Mouse (Mus musculus): ENCODE data around the gene D630039A03Rik. TPM values are rescaled to one million over a fixed set of nuclear protein-coding genes. Genes with fewer than 3 reads are reported as not detected.
"Not testable (repeated sequence)": the region's sequence is repeated elsewhere in the genome, so short reads cannot be mapped to it uniquely, and the experiment has no call there.

Gene D630039A03Rik
- polyA plus RNA-seq, 1 experiment, result 0.19 TPM

DNA sequence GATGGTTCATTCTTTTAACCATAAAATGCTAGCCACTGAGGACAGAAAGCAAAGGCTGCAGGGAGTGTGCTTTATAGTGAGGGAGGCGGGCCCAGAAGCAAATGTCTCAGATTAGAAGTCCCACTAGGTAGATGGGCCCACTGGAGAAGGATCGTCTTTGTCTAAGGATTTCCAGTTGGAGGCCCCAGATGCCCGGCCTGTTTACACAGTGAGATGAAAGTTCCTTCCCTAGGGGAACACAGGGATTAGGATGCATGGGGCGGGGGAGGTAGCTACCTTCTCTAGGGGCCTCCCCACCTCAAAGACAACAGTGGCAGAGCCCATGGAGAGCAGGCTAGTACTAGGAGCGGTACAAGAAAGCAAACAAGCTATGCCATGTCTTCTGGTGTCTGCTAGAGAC, 21.0 kb downstream of the D630039A03Rik start:
- Histone ChIP-seq H3K36me3 (ENCODE audit: control insufficient read depth, insufficient read depth, low read length) (no peaks in the 10 kb centered on the region; the same call in 1 of the 2 replicates), H3K27me3 (ENCODE audit: control insufficient read depth, insufficient read depth, low read length) (no peaks in the 10 kb centered on the region), H3K4me3 (ENCODE audit: extremely low read depth, insufficient read depth, insufficient read length) (no peak overlapping the region), H3K4me1 (ENCODE audit: control insufficient read depth, insufficient read depth, insufficient read length) (peaks cover 2% of the 10 kb centered on the region; the same call in 1 of the 2 replicates), H3K27ac (ENCODE audit: insufficient read depth, low read length) (no peak overlapping the region)
- TF ChIP-seq POLR2A (IDR thresholded peaks at IDR 0.05; ENCODE audit: low read depth, low read length) (no peak), CTCF (IDR thresholded peaks at IDR 0.05; ENCODE audit: extremely low read depth, insufficient read depth, insufficient read length, insufficient replicate concordance) (no peak)
- no peak for DNase-seq (ENCODE audit: low read depth in 1 of 2, low spot score in 2 of 2)
- 84% methylated on average over 5 of the region's 5 CpGs for WGBS

DNA sequence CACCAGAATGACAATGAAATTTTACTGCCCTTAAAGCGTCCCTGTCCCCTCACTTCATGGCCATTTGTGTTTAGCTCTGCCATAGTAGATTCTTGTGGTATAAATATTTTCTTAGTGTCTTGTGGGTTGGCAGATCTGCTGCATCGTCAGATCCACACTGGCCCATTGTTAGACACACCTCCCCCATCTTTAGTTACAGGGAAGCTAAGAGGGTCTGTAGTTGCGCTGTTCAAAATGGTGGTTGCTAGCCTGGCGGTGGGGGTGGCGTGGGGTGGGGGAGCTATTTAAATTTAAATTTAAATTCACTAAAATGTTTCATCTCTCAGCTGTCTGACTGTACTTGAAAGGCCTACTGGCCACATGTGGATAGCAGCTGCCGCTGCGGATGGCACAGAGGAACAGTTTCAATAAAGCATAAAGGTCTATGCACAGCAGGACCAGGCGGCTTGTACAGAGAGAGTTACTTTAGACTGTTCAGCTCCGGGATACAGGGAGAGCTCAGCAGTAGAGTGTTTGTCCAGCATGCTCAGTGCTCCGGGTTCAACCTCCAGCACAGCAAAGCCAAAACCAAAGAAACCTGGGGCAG, 24.0 kb downstream of the D630039A03Rik start:
- DNase-seq (ENCODE audit: low read depth in 1 of 2, low spot score in 2 of 2), result no peak
- TF ChIP-seq POLR2A (IDR thresholded peaks at IDR 0.05; ENCODE audit: low read depth, low read length) (no peak), CTCF (IDR thresholded peaks at IDR 0.05; ENCODE audit: extremely low read depth, insufficient read depth, insufficient read length, insufficient replicate concordance) (no peak)
- 89% methylated on average over 10 of the region's 10 CpGs for WGBS
- Histone ChIP-seq H3K36me3 (ENCODE audit: control insufficient read depth, insufficient read depth, low read length) (no peaks in the 10 kb centered on the region; the same call in 1 of the 2 replicates), H3K27ac (ENCODE audit: insufficient read depth, low read length) (no peak overlapping the region), H3K4me3 (ENCODE audit: extremely low read depth, insufficient read depth, insufficient read length) (no peak overlapping the region), H3K27me3 (ENCODE audit: control insufficient read depth, insufficient read depth, low read length) (no peaks in the 10 kb centered on the region), H3K4me1 (ENCODE audit: control insufficient read depth, insufficient read depth, insufficient read length) (peaks cover under 1% of the 10 kb centered on the region; the same call in 1 of the 2 replicates)

GRCm38 (mm10) chr4:57889773-57890172, 26.3 kb downstream of the D630039A03Rik start:
- TF ChIP-seq POLR2A (IDR thresholded peaks at IDR 0.05; ENCODE audit: low read depth, low read length), result no peak
- no peak for TF ChIP-seq CTCF (IDR thresholded peaks at IDR 0.05; ENCODE audit: extremely low read depth, insufficient read depth, insufficient read length, insufficient replicate concordance)
- 91% methylated on average over 8 of the region's 8 CpGs for WGBS
- no peaks in the 10 kb centered on the region for H3K27me3 ChIP-seq (ENCODE audit: control insufficient read depth, insufficient read depth, low read length)

DNA sequence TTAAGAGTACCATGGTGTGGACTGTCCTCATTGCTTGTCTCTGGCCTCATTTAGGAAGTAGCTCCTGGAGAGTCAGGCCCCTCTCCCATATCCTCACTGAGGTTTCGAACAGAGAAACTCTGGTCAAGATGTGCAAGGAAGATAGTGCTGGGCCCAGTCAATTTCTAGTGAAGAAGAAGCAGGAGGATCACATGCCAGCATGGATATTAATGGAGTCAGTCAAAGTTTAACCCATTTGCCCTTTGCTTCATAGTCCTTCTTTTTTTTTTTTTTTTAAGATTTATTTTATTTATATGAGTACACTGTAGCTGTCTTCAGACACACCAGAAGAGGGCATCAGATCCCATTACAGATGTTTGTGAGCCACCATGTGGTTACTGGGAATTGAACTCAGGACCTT, 27.1 kb downstream of the D630039A03Rik start:
- H3K4me3 ChIP-seq (ENCODE audit: extremely low read depth, insufficient read depth, insufficient read length); H3K4me1 ChIP-seq (ENCODE audit: control insufficient read depth, insufficient read depth, insufficient read length); H3K36me3 ChIP-seq (ENCODE audit: control insufficient read depth, insufficient read depth, low read length); H3K27me3 ChIP-seq (ENCODE audit: control insufficient read depth, insufficient read depth, low read length); H3K27ac ChIP-seq (ENCODE audit: insufficient read depth, low read length); DNase-seq (ENCODE audit: low read depth in 1 of 2, low spot score in 2 of 2): not testable (repeated sequence)
- 76% methylated on average over 1 of the region's 1 CpGs for WGBS

More at GRCm38 (mm10) chr4:57889773-57890172, 26.3 kb downstream of the D630039A03Rik start:
- Histone ChIP-seq H3K36me3 (ENCODE audit: control insufficient read depth, insufficient read depth, low read length) (no peaks in the 10 kb centered on the region; the same call in 1 of the 2 replicates), H3K4me1 (ENCODE audit: control insufficient read depth, insufficient read depth, insufficient read length) (peaks cover 2% of the 10 kb centered on the region; the same call in 1 of the 2 replicates), H3K4me3 (ENCODE audit: extremely low read depth, insufficient read depth, insufficient read length) (no peak overlapping the region), H3K27ac (ENCODE audit: insufficient read depth, low read length) (no peak overlapping the region)
- no peak for DNase-seq (ENCODE audit: low read depth in 1 of 2, low spot score in 2 of 2)

DNA sequence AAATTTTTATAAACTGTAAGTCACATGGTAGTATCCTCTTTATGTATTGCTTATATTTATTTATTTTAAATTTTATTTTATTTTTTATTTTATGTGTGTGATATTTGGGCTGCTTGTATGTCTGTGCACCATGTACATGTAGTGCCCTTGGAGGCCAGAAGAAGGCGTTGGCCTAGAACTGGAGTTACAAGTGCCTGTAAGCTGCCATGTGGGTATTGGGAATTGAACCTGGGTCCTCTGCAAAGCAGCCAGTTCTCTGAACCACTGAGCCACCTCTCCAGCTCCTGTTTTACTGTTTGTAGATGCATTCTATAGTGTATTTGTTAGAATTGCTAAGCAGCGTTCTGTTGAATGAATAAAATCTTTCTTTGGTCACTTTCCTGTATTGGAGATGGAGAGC, 27.9 kb downstream of the D630039A03Rik start:
- H3K4me3 ChIP-seq (ENCODE audit: extremely low read depth, insufficient read depth, insufficient read length), result no peak overlapping the region
- DNase-seq (ENCODE audit: low read depth in 1 of 2, low spot score in 2 of 2), result no peak
- WGBS, result 91% methylated on average over 2 of the region's 2 CpGs
- no peaks in the 10 kb centered on the region; the same call in 1 of the 2 replicates for H3K36me3 ChIP-seq (ENCODE audit: control insufficient read depth, insufficient read depth, low read length)
- H3K4me1 ChIP-seq (ENCODE audit: control insufficient read depth, insufficient read depth, insufficient read length), result peaks cover 13% of the 10 kb centered on the region; the same call in 1 of the 2 replicates
- no peaks in the 10 kb centered on the region for H3K27me3 ChIP-seq (ENCODE audit: control insufficient read depth, insufficient read depth, low read length)
- no peak overlapping the region for H3K27ac ChIP-seq (ENCODE audit: insufficient read depth, low read length)
- no peak for TF ChIP-seq CTCF (IDR thresholded peaks at IDR 0.05; ENCODE audit: extremely low read depth, insufficient read depth, insufficient read length, insufficient replicate concordance)
- TF ChIP-seq POLR2A (IDR thresholded peaks at IDR 0.05; ENCODE audit: low read depth, low read length), result no peak

- Histone ChIP-seq H3K27me3 (ENCODE audit: control insufficient read depth, insufficient read depth, low read length) (no peaks in the 10 kb centered on the region), H3K36me3 (ENCODE audit: control insufficient read depth, insufficient read depth, low read length) (no peaks in the 10 kb centered on the region), H3K4me3 (ENCODE audit: extremely low read depth, insufficient read depth, insufficient read length) (no peak overlapping the region), H3K27ac (ENCODE audit: insufficient read depth, low read length) (no peak overlapping the region), H3K4me1 (ENCODE audit: control insufficient read depth, insufficient read depth, insufficient read length) (peaks cover 15% of the 10 kb centered on the region; the same call in 1 of the 2 replicates)
- WGBS, result 97% methylated on average over 3 of the region's 3 CpGs
- no peak for TF ChIP-seq CTCF (IDR thresholded peaks at IDR 0.05; ENCODE audit: extremely low read depth, insufficient read depth, insufficient read length, insufficient replicate concordance)
- TF ChIP-seq POLR2A (IDR thresholded peaks at IDR 0.05; ENCODE audit: low read depth, low read length), result no peak
- no peak for DNase-seq (ENCODE audit: low read depth in 1 of 2, low spot score in 2 of 2)
Measured at GRCm38 (mm10) chr4:57886888-57887230, 29.2 kb downstream of the D630039A03Rik start.

DNA sequence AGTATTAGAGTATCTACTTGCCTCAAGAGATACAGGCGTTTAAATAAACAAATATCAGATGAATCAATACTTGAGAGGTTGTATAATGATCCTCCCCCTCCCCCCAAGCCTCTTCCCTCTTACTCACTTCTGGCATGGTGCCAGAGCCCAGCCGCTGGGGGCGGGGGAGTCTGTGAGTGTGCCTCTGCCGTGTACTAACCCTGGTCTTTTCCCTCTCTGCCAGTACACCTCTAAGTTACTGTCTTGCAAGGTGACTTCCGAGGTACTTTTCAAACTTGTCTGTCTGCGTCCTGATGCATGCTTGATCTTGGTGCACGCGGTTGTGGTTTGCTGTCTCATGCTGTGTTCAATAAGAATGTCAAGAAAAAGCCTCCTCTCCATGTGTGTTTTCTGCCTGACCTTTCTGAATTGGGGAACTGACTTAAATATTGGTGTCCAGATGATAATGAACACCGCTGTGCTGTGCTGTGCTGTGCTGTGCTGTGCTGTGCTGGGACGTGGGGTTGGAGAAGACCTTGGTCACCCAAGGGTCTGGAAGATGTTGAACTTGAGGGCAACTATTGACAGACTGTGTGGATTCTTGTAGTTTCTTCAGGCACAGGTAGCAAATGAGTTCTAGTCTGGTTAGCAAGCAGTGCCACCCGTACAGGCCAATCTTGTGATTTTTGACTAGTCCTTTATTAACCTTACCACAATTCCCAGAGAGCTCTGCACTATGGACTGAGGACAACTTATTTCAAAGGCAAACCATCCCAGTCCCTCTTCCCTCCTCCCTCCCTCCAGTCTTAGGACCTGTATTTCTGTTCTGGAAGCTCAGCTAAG, 29.8 kb downstream of the D630039A03Rik start:
- 33% methylated on average over 11 of the region's 11 CpGs for WGBS
- Histone ChIP-seq H3K4me1 (ENCODE audit: control insufficient read depth, insufficient read depth, insufficient read length) (peaks cover 15% of the 10 kb centered on the region; the same call in 1 of the 2 replicates), H3K27ac (ENCODE audit: insufficient read depth, low read length) (no peak overlapping the region), H3K27me3 (ENCODE audit: control insufficient read depth, insufficient read depth, low read length) (no peaks in the 10 kb centered on the region), H3K4me3 (ENCODE audit: extremely low read depth, insufficient read depth, insufficient read length) (no peak overlapping the region), H3K36me3 (ENCODE audit: control insufficient read depth, insufficient read depth, low read length) (no peaks in the 10 kb centered on the region)
- no peak for DNase-seq (ENCODE audit: low read depth in 1 of 2, low spot score in 2 of 2)
- no peak for TF ChIP-seq CTCF (IDR thresholded peaks at IDR 0.05; ENCODE audit: extremely low read depth, insufficient read depth, insufficient read length, insufficient replicate concordance)
- no peak for TF ChIP-seq POLR2A (IDR thresholded peaks at IDR 0.05; ENCODE audit: low read depth, low read length)
